Mouse (Mus musculus) intestine, embryonic 16.5 days (tissue): ENCODE results near the gene Hes7. TPM values are rescaled to one million over a fixed set of nuclear protein-coding genes. Genes with fewer than 3 reads are reported as not detected.
A peak's percentile ranks its signal among the peaks of the same experiment; 100 is the strongest.

ENCODE experiments used
- ATAC-seq: fragments of 200-750 bp; cut with Nextera tagmentation; 2 replicates; pipeline ENCODE4 v1.8.0; 2017; ENCODE audit warnings: moderate TSS enrichment, moderate library complexity
- H3K27ac ChIP-seq: fragments of 300-500 bp; sonication (generic); 2 replicates; pipeline ENCODE4 v1.5.1; 2014; ENCODE audit warnings: mild to moderate bottlenecking, low read length
- H3K27me3 ChIP-seq: fragments of 300-500 bp; sonication (generic); replicated peaks from 2 replicates; pipeline ENCODE4 v1.6.1; 2014; ENCODE audit warnings: low read length, control low read depth, mixed read lengths; ENCODE audit not compliant: control insufficient read depth, insufficient read depth
- H3K36me3 ChIP-seq: fragments of 300-500 bp; sonication (generic); 2 replicates; pipeline ENCODE4 v1.6.1; 2014; ENCODE audit warnings: low read length, control low read depth; ENCODE audit not compliant: control insufficient read depth, insufficient read depth
- H3K4me1 ChIP-seq: fragments of 300-500 bp; sonication (generic); 2 replicates; pipeline ENCODE4 v1.6.1; 2014; ENCODE audit warnings: low read length, control low read depth, mixed read lengths; ENCODE audit not compliant: control insufficient read depth, insufficient read depth
- H3K4me2 ChIP-seq: fragments of 300-500 bp; sonication (generic); 2 replicates; pipeline ENCODE4 v1.6.1; 2014; ENCODE audit warnings: low read depth, low read length, control low read depth
- H3K4me3 ChIP-seq: fragments of 300-500 bp; sonication (generic); 2 replicates; pipeline ENCODE4 v1.5.1; 2014; ENCODE audit warnings: mild to moderate bottlenecking, low read length
- H3K9ac ChIP-seq: fragments of 300-500 bp; sonication (generic); 2 replicates; pipeline ENCODE4 v1.6.1; 2014; ENCODE audit warnings: low read depth, low read length
- H3K9me3 ChIP-seq: fragments of 300-500 bp; sonication (generic); 2 replicates; pipeline ENCODE4 v1.6.1; 2016; ENCODE audit warnings: low read length, control low read depth; ENCODE audit not compliant: control insufficient read depth
- WGBS: fragments of 180-500 bp; shearing (Covaris S2); extraction: QIAGEN DNeasy Blood & Tissue Kit; methylation state at CpG from one replicate; pipeline ENCODE4 v1.1.7; 2014; 5-methylcytosine and 5-hydroxymethylcytosine counted together
- polyA plus RNA-seq: library from polyadenylated mRNA; unstranded; fragments of >200 nt; fragmentation: Nextera tagmentation; extraction: Ambion mirVana; gene quantifications from 2 replicates; pipeline ENCODE4 v1.2.1, GENCODE M21; 2015

Hes7 gene
- polyA plus RNA-seq, 1 experiment from 2014 or later, result 0.33 TPM

DNA sequence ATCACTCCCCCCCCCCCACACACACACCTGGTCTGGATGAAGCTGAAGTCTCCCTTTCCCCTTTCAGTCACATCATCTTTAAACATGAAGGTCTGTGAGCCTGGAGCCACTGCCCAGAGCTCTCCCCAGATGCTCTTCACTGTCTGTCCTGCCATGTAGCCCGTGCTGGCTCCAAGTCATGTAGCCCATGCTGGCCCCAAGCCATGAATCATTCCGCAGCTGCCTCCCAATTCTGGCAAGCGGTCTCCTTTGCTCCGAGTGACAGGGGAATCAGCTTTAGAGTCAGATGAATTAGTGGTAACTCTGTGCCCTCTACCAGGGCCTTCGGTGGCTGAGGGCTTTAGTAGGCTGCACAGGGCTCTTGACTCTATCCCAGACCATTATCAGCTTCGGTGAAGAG, 29.5 kb downstream of the Hes7 start:
- Histone ChIP-seq H3K36me3 (no peaks in the 10 kb centered on the region), H3K4me1 (no peaks in the 10 kb centered on the region), H3K4me3 (no peak overlapping the region), H3K9me3 (no peaks in the 10 kb centered on the region), H3K27me3 (peaks cover 2% of the 10 kb centered on the region; the same call in 1 of the 2 replicates), H3K27ac (no peak overlapping the region), H3K4me2 (no peak overlapping the region), H3K9ac (no peak overlapping the region)
- ATAC-seq, result no peak
- 77% methylated on average over 6 of the region's 6 CpGs for WGBS

DNA sequence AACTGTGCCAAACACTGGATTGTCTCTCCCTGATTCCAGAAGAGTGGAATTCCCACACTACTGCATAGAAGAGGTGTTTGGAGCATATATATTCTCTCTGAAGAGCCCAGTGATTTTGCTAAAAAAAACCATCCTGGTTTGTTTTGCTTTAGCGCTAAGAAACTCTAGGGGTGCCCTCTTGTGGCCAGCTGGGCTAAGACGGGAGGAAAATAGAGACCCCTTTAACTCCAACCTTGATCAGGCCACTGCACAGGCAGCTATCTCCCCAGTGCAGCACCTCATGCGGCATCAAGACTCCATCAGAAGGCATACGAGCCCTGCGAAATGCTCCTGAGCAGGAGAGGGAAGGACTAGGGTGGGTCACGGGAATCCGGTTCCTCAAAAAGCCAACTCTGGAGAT, 30.2 kb downstream of the Hes7 start:
- no peaks in the 10 kb centered on the region for H3K4me1 ChIP-seq
- no peak for ATAC-seq
- no peak overlapping the region for H3K27ac ChIP-seq
- H3K9ac ChIP-seq, result 0 out of 2 replicates have a peak overlapping the region, but pooled peaks have one; percentile 39
- no peaks in the 10 kb centered on the region for H3K36me3 ChIP-seq
- peak overlapping the region; percentile 51 for H3K4me2 ChIP-seq
- peak overlapping the region; percentile 32 for H3K4me3 ChIP-seq
- H3K27me3 ChIP-seq, result peaks cover 2% of the 10 kb centered on the region; the same call in 1 of the 2 replicates
- 7% methylated on average over 7 of the region's 7 CpGs for WGBS
- H3K9me3 ChIP-seq, result no peaks in the 10 kb centered on the region

DNA sequence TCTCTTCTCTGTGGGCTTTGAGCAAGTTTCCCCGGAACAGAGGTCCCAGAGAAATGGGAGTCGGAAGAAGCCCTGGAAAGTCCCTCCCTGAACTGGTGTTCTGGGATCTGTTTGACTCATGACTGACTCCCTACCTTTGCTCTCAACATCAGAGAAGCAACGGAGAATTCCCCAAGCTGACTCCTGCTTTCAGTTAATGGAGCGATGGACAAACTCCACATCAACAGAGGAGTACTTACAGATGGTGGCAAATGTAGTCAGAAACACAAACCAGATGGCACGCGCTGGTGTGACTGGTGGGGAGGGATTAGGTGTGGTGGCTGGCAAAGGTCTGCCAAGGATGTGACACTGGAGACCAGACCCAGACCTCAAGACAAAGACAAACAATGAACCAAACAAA, 30.8 kb downstream of the Hes7 start:
- 50% methylated on average over 6 of the region's 6 CpGs for WGBS
- H3K9ac ChIP-seq, result 0 out of 2 replicates have a peak overlapping the region, but pooled peaks have one; percentile 39
- no peaks in the 10 kb centered on the region for H3K9me3 ChIP-seq
- H3K4me1 ChIP-seq, result no peaks in the 10 kb centered on the region
- H3K4me3 ChIP-seq, result peak overlapping the region; percentile 32; the same call in 1 of the 2 replicates
- no peak overlapping the region for H3K27ac ChIP-seq
- peaks cover 2% of the 10 kb centered on the region; the same call in 1 of the 2 replicates for H3K27me3 ChIP-seq
- no peaks in the 10 kb centered on the region for H3K36me3 ChIP-seq
- ATAC-seq, result no peak
- H3K4me2 ChIP-seq, result peak overlapping the region; percentile 51

DNA sequence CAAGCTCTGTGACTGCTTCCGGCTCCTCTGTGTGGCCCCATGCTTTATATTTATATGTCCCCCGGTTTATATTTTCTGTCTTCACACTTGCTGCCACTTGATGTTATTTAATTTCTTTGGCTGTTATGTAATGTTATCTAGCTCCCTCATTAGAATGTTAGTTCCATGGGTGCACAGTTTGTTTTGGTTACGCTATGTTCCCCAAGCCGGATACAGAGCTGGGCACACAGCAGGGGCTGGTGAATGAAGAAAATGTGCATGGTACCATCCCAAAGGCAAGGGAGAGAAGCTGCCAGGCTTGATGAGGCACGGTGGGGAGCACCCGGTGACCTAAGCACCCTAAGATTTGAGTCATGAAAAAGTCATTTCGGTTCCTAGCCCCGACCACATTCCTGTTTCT, 33.6 kb downstream of the Hes7 start:
- H3K27me3 ChIP-seq, result peaks cover 22% of the 10 kb centered on the region
- H3K9me3 ChIP-seq, result no peaks in the 10 kb centered on the region
- no peak overlapping the region for H3K27ac ChIP-seq
- H3K36me3 ChIP-seq, result no peaks in the 10 kb centered on the region
- no peak overlapping the region for H3K4me2 ChIP-seq
- H3K4me1 ChIP-seq, result 0 out of 2 replicates have a peak, but pooled peaks cover 3% of the 10 kb centered on the region
- H3K4me3 ChIP-seq, result no peak overlapping the region
- 87% methylated on average over 8 of the region's 8 CpGs for WGBS
- H3K9ac ChIP-seq, result no peak overlapping the region
- ATAC-seq, result no peak

DNA sequence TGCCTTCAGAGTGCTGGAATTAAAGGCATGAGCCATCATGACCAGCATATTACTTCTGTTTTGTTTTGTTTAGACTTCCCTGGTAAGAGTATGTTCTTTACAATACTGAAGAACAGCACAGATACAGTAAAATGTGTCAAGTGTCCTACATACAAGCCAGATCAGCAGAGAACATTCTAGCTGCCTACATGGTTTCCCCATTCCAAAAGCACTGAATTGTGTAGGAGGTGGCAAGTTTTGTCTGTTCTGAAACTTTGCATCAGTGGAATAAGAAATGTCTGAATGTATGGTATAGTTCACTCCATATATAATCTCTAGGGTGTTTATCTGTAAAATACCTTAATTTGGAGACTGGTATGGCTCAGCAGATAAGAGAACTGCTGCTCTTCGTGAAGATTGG, 35.1 kb downstream of the Hes7 start:
- Histone ChIP-seq H3K4me2 (no peak overlapping the region), H3K27ac (no peak overlapping the region), H3K27me3 (peaks cover 19% of the 10 kb centered on the region), H3K9ac (no peak overlapping the region), H3K4me1 (0 out of 2 replicates have a peak, but pooled peaks cover 3% of the 10 kb centered on the region), H3K9me3 (no peaks in the 10 kb centered on the region), H3K4me3 (no peak overlapping the region), H3K36me3 (no peaks in the 10 kb centered on the region)
- ATAC-seq, result no peak
- 43% methylated on average over 1 of the region's 1 CpGs for WGBS

DNA sequence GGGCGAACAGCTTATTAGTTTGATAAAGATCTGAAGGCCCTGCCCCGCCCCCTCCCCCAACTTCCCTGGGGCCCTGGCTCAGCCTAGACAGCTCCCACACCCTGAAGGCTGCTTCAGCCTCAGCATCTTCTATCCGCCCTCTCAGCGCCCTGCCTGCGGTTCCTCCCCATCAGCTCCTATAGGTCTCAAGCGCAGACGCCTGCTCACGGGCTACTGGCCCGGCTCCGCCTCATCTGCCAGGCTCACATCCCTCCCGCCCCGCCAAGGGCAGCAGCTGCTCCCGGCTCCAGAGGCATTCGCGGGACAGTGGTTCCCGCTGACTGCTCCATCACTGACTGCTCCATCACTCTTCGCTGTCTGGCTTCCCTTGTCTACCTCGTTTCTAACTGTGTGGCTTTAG, 36.6 kb downstream of the Hes7 start, which contains the start of gene Alox12b:
Gene Alox12b, plus strand, starts transcription at position 190 of the 400 bp plus-strand sequence.
- Histone ChIP-seq H3K4me3 (peak within 1 kb of the TSS; percentile 7; the same call in 1 of the 2 replicates), H3K27me3 (peaks cover 19% of the 10 kb centered on the region), H3K9ac (no peak within 1 kb of the TSS)

DNA sequence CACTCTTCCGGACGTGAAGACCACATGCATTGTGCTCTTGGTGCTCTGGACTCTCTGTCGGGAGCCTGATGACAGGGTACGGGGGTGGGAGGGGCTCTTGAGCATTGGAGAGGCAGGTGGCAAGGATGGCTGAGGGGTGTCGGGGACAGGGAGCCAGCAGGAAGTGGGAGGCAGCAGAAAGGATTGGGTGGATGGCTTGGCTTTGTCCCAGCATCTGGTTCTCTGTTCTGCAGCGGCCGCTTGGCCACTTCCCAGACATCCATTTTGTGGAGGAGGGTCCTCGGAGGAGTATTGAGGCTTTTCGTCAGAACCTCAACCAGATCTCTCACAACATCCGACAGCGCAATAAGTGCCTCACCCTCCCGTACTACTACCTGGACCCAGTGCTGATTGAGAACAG, 49.1 kb downstream of the Hes7 start:
- Histone ChIP-seq H3K4me2 (no peak overlapping the region), H3K27ac (no peak overlapping the region), H3K9me3 (no peaks in the 10 kb centered on the region), H3K36me3 (no peaks in the 10 kb centered on the region), H3K4me3 (no peak overlapping the region), H3K4me1 (no peaks in the 10 kb centered on the region), H3K9ac (no peak overlapping the region), H3K27me3 (no peaks in the 10 kb centered on the region)
- no peak for ATAC-seq
- WGBS, result 84% methylated on average over 12 of the region's 12 CpGs

More for the DNA sequence above, 36.6 kb downstream of the Hes7 start, which contains the start of gene Alox12b:
- 2% methylated on average over 18 of the region's 18 CpGs for WGBS
- no peak for ATAC-seq
- Histone ChIP-seq H3K27ac (no peak within 1 kb of the TSS), H3K4me1 (0 out of 2 replicates have a peak, but pooled peaks cover 3% of the 10 kb centered on the region), H3K4me2 (peak within 1 kb of the TSS; percentile 19; the same call in 1 of the 2 replicates), H3K9me3 (no peaks in the 10 kb centered on the region), H3K36me3 (no peaks in the 10 kb centered on the region)

DNA sequence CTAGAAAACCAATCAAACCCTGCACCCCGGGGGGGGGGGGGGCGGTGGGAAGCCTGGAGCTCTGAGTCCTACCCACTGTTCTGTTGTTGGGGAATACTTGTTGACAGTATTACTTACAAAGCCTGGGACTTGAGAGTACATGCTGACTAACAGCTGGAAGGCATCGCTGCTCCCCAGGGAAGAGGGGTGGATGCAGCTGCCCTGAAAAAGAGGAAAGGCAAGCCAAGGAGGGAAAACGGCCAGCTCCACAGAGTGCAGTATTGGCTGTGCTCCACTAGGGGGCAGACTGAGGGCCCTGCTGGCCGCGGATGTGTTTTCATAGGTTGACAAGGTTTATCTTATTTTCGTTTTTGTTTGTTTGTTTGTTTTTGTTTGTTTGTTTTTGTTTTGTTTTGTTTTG, 51.4 kb downstream of the Hes7 start:
- WGBS, result 25% methylated on average over 7 of the region's 7 CpGs
- Histone ChIP-seq H3K4me2 (no peak overlapping the region), H3K9me3 (no peaks in the 10 kb centered on the region), H3K36me3 (no peaks in the 10 kb centered on the region), H3K27me3 (no peaks in the 10 kb centered on the region), H3K27ac (no peak overlapping the region), H3K9ac (no peak overlapping the region), H3K4me1 (no peaks in the 10 kb centered on the region), H3K4me3 (no peak overlapping the region)
- no peak for ATAC-seq

DNA sequence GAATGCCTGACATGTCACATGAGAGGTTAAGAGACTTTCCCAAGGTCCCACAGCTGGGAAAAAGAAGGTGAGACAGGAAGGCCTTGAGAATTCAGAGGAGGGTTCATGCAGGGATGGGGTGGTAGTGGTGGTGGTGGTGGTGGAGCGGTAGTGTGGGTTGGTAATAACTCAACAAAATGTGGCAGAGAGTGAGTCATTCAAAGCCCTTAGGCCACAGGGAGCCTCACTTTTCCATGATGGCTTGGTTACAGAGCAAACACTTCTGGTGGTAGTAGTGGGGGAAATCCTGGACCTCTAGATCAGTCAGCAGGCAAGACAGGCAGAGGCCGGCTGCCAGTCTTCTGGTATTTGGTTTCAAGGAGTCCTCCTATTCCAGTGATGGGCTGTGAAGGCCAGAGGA, 52.4 kb downstream of the Hes7 start:
- WGBS, result 86% methylated on average over 2 of the region's 2 CpGs
- Histone ChIP-seq H3K36me3 (no peaks in the 10 kb centered on the region), H3K4me2 (no peak overlapping the region), H3K4me1 (no peaks in the 10 kb centered on the region), H3K9ac (no peak overlapping the region), H3K9me3 (no peaks in the 10 kb centered on the region), H3K27ac (no peak overlapping the region), H3K27me3 (no peaks in the 10 kb centered on the region), H3K4me3 (no peak overlapping the region)
- no peak for ATAC-seq
